Mouse (Mus musculus) hindbrain, postnatal 0 days (tissue): ENCODE measurements at regions not wholly inside any gene's neighbourhood (a gene's known extent, or its start where the extent isn't known, plus 50 kb on each side); places are given as distances from the start of the nearest gene placed in this dataset.

Experiments
- ATAC-seq: fragments of 200-750 bp; cut with Nextera tagmentation; 2 replicates; pipeline ENCODE4 v1.8.0; 2017; ENCODE audit warnings: mild to moderate bottlenecking, moderate TSS enrichment, moderate library complexity
- DNase-seq: peaks from one replicate; pipeline ENCODE4 v3.0.0-alpha.2; 2015; ENCODE audit warnings: low spot score
- H3K27ac ChIP-seq: fragments of 300-500 bp; sonication (generic); 2 replicates; pipeline ENCODE4 v1.5.1; 2014; ENCODE audit warnings: mild to moderate bottlenecking
- H3K27me3 ChIP-seq: fragments of 300-500 bp; sonication (generic); 2 replicates; pipeline ENCODE4 v1.6.1; 2014; ENCODE audit warnings: low read length, mixed read lengths; ENCODE audit not compliant: insufficient read depth
- H3K36me3 ChIP-seq: fragments of 300-500 bp; sonication (generic); 2 replicates; pipeline ENCODE4 v1.6.1; 2014; ENCODE audit warnings: low read length, mixed read lengths; ENCODE audit not compliant: insufficient read depth
- H3K4me1 ChIP-seq: fragments of 300-500 bp; sonication (generic); 2 replicates; pipeline ENCODE4 v1.6.1; 2014; ENCODE audit warnings: antibody characterized with exemption, low read length, mixed read lengths; ENCODE audit not compliant: insufficient read depth
- H3K4me2 ChIP-seq: fragments of 300-500 bp; sonication (generic); 2 replicates; pipeline ENCODE4 v1.6.1; 2014; ENCODE audit warnings: low read depth, mild to moderate bottlenecking, low read length, moderate library complexity, mixed read lengths
- H3K4me3 ChIP-seq: fragments of 300-500 bp; sonication (generic); 2 replicates; pipeline ENCODE4 v1.5.1; 2014; ENCODE audit warnings: low read length
- H3K9ac ChIP-seq: fragments of 300-500 bp; sonication (generic); replicated peaks from 2 replicates; pipeline ENCODE4 v1.6.1; 2014; ENCODE audit warnings: mild to moderate bottlenecking, low read length, moderate library complexity, mixed read lengths
- H3K9me3 ChIP-seq: fragments of 300-500 bp; sonication (generic); 2 replicates; pipeline ENCODE4 v1.6.1; 2016; ENCODE audit warnings: low read length, mixed read lengths
- CTCF ChIP-seq: IDR thresholded peaks from 2 replicates; pipeline ENCODE4 v1.5.1; 2016; ENCODE audit warnings: antibody characterized with exemption, control low read depth, low read depth
- WGBS: fragments of 180-500 bp; shearing (Covaris S2); extraction: QIAGEN DNeasy Blood & Tissue Kit; methylation state at CpG from one replicate; pipeline ENCODE4 v1.1.7; 2014; 5-methylcytosine and 5-hydroxymethylcytosine counted together

- no peak overlapping the region for H3K4me3 ChIP-seq
- WGBS: 88% methylated on average over 1 of the region's 1 CpGs
- TF ChIP-seq CTCF: no peak
- no peak overlapping the region for H3K4me2 ChIP-seq
- H3K9ac ChIP-seq: no peak overlapping the region
- H3K27ac ChIP-seq: no peak overlapping the region
- no peaks in the 10 kb centered on the region for H3K4me1 ChIP-seq
- ATAC-seq: no peak
- no peaks in the 10 kb centered on the region for H3K27me3 ChIP-seq
- no peaks in the 10 kb centered on the region for H3K36me3 ChIP-seq
- no peaks in the 10 kb centered on the region for H3K9me3 ChIP-seq
- no peak for DNase-seq
These were observed 431.1 kb downstream of the Adam3 start for GRCm38 (mm10) chr8:24294565-24294964.

GRCm38 (mm10) chr8:24287861-24288260 is 437.8 kb downstream of the Adam3 start:
- Histone ChIP-seq H3K4me1 (no peaks in the 10 kb centered on the region), H3K27ac (no peak overlapping the region), H3K9ac (no peak overlapping the region), H3K4me3 (no peak overlapping the region), H3K27me3 (no peaks in the 10 kb centered on the region), H3K36me3 (no peaks in the 10 kb centered on the region), H3K4me2 (no peak overlapping the region), H3K9me3 (peaks cover 3% of the 10 kb centered on the region; the same call in 1 of the 2 replicates)
- ATAC-seq: no peak
- DNase-seq: no peak
- no peak for TF ChIP-seq CTCF
- WGBS: 66% methylated on average over 6 of the region's 6 CpGs

- H3K4me2 ChIP-seq: no peak overlapping the region
- no peaks in the 10 kb centered on the region for H3K27me3 ChIP-seq
- peaks cover 3% of the 10 kb centered on the region; the same call in 1 of the 2 replicates for H3K9me3 ChIP-seq
- no peak overlapping the region for H3K9ac ChIP-seq
- no peak for DNase-seq
- ATAC-seq: no peak
- no peaks in the 10 kb centered on the region for H3K4me1 ChIP-seq
- no peak for TF ChIP-seq CTCF
- no peak overlapping the region for H3K27ac ChIP-seq
- no peak overlapping the region for H3K4me3 ChIP-seq
- WGBS: 85% methylated on average over 2 of the region's 2 CpGs
- H3K36me3 ChIP-seq: no peaks in the 10 kb centered on the region
These were observed 440.7 kb downstream of the Adam3 start for GRCm38 (mm10) chr8:24284966-24285365.

- Histone ChIP-seq H3K4me1 (no peaks in the 10 kb centered on the region), H3K9ac (no peak overlapping the region), H3K4me2 (no peak overlapping the region), H3K36me3 (no peaks in the 10 kb centered on the region), H3K27me3 (no peaks in the 10 kb centered on the region), H3K27ac (no peak overlapping the region), H3K4me3 (no peak overlapping the region), H3K9me3 (peaks cover 3% of the 10 kb centered on the region; the same call in 1 of the 2 replicates)
- no peak for TF ChIP-seq CTCF
- DNase-seq (no peak), ATAC-seq (no peak)
- WGBS: 58% methylated on average over 3 of the region's 3 CpGs
These were observed 441.7 kb downstream of the Adam3 start for GRCm38 (mm10) chr8:24283901-24284405.

GRCm38 (mm10) chr8:24280296-24280695 is 445.4 kb downstream of the Adam3 start:
- ATAC-seq (no peak), DNase-seq (no peak)
- Histone ChIP-seq H3K4me1 (no peaks in the 10 kb centered on the region), H3K9me3 (no peaks in the 10 kb centered on the region), H3K27me3 (no peaks in the 10 kb centered on the region), H3K9ac (no peak overlapping the region), H3K4me2 (no peak overlapping the region), H3K27ac (no peak overlapping the region), H3K4me3 (no peak overlapping the region), H3K36me3 (no peaks in the 10 kb centered on the region)
- 90% methylated on average over 4 of the region's 4 CpGs for WGBS
- no peak for TF ChIP-seq CTCF

- no peak for ATAC-seq
- 83% methylated on average over 8 of the region's 8 CpGs for WGBS
These were observed 447.3 kb downstream of the Adam3 start for GRCm38 (mm10) chr8:24278391-24278790.

GRCm38 (mm10) chr8:24261359-24261758 is 464.3 kb downstream of the Adam3 start:
- Histone ChIP-seq H3K4me1 (no peaks in the 10 kb centered on the region), H3K4me2 (no peak overlapping the region), H3K9ac (no peak overlapping the region), H3K9me3 (no peaks in the 10 kb centered on the region), H3K27me3 (no peaks in the 10 kb centered on the region), H3K4me3 (no peak overlapping the region), H3K27ac (no peak overlapping the region), H3K36me3 (no peaks in the 10 kb centered on the region)
- no peak for TF ChIP-seq CTCF
- ATAC-seq: no peak
- no peak for DNase-seq

More at GRCm38 (mm10) chr8:24278391-24278790, 447.3 kb downstream of the Adam3 start:
- Histone ChIP-seq H3K9ac (no peak overlapping the region), H3K4me3 (no peak overlapping the region), H3K4me2 (no peak overlapping the region), H3K4me1 (no peaks in the 10 kb centered on the region), H3K27ac (no peak overlapping the region), H3K36me3 (no peaks in the 10 kb centered on the region), H3K9me3 (no peaks in the 10 kb centered on the region), H3K27me3 (no peaks in the 10 kb centered on the region)
- peak; percentile 27 for TF ChIP-seq CTCF
- peak; percentile 1 for DNase-seq
